Mouse (Mus musculus) heart, postnatal 0 days (tissue): ENCODE results near the gene Amot.

Experiments used
- CTCF ChIP-seq: IDR thresholded peaks from 2 replicates; pipeline ENCODE4 v1.5.1; 2016; ENCODE audit warnings: antibody characterized with exemption, control low read depth, low read depth
- EP300 ChIP-seq: IDR thresholded peaks from 2 replicates; pipeline ENCODE4 v1.6.1; 2016; ENCODE audit warnings: antibody characterized with exemption, low read depth

- TF ChIP-seq CTCF (no peak), EP300 (no peak)
Observed at GRCm38 (mm10) chrX:145490417-145490816, 14.6 kb downstream of the Amot start.
